Comparison of ENCODE assay signal across 21 mouse cellular contexts in genomic region chr14:71115095-71115797, GRCm38 (mm10).
DNase-seq lines count a peak whose midpoint lies in the region; ATAC-seq and TF ChIP-seq lines count a peak whose summit lies in the region.
"Had no signal": no experiment of that assay in that cellular context is flagged by ENCODE, and none has a peak within 500 bp of the region (broad histone marks: within the 10 kb centered on the region; RNA-seq: fewer than 3 reads in every experiment).

No protein-coding gene starts in this region.

- no peaks in the 10 kb centered on the region for H3K27me3 ChIP-seq in midbrain, embryonic 15.5 days (replicated peaks)
- H3K27me3 ChIP-seq: forebrain, embryonic 13.5 days had no signal

- ATAC-seq in midbrain, embryonic 15.5 days (replicated peaks), result peak; percentile 72
- ATAC-seq: forebrain, embryonic 13.5 days; intestine, embryonic 16.5 days had no signal

- no peak overlapping the region for H3K9ac ChIP-seq in midbrain, embryonic 15.5 days
- H3K9ac ChIP-seq: forebrain, embryonic 13.5 days; liver, embryonic 14.5 days; lung, embryonic 14.5 days had no signal

- intact Hi-C loops in heart, postnatal 36 days (cut with DNase I), result no loop called here
- intact Hi-C loops in gastrocnemius, adult 2 months (cut with DNase I), result no loop called here
- intact Hi-C loops in left cerebral cortex, postnatal 10 days (cut with DNase I), result no loop called here

- TF ChIP-seq CTCF in gastrocnemius, adult 2 months (IDR thresholded peaks at IDR 0.05), result no peak

- H3K36me3 ChIP-seq in midbrain, embryonic 15.5 days (replicated peaks), result no peaks in the 10 kb centered on the region
- H3K36me3 ChIP-seq: heart, embryonic 10.5 days had no signal

- WGBS in midbrain, embryonic 15.5 days, result 73% methylated on average over 8 of the region's 8 CpGs

- H3K27ac ChIP-seq in midbrain, embryonic 15.5 days, result peak overlapping the region; percentile 43; the same call in 1 of the 2 replicates
- no peak overlapping the region for H3K27ac ChIP-seq in gastrocnemius, adult 2 months
- H3K27ac ChIP-seq: forebrain, embryonic 13.5 days; heart, embryonic 10.5 days; liver, embryonic 14.5 days had no signal

- H3K4me1 ChIP-seq in midbrain, embryonic 15.5 days, result no peaks in the 10 kb centered on the region
- H3K4me1 ChIP-seq: forebrain, embryonic 13.5 days; heart, embryonic 10.5 days had no signal

- no peak overlapping the region for H3K4me3 ChIP-seq in midbrain, embryonic 15.5 days
- no peak overlapping the region for H3K4me3 ChIP-seq in gastrocnemius, adult 2 months
- H3K4me3 ChIP-seq: forebrain, embryonic 13.5 days; heart, embryonic 10.5 days; megakaryocyte, embryonic 14.5 days had no signal

- H3K4me2 ChIP-seq in midbrain, embryonic 15.5 days, result no peak overlapping the region
- H3K4me2 ChIP-seq: forebrain, embryonic 13.5 days; lung, embryonic 14.5 days had no signal

- no peaks in the 10 kb centered on the region for H3K9me3 ChIP-seq in midbrain, embryonic 15.5 days
- H3K9me3 ChIP-seq: forebrain, embryonic 13.5 days; heart, embryonic 10.5 days had no signal

- peak; percentile 59 for DNase-seq in heart, adult 11 months
- no peak for DNase-seq in heart, postnatal 36 days
- peak; percentile 34 for DNase-seq in retina, postnatal 1 day
- DNase-seq in retina, embryonic 14.5 days (ENCODE audit: low spot score), result no peak
- DNase-seq in gastrocnemius, adult 2 months, result no peak
- no peak for DNase-seq in layer of hippocampus, adult 11-12 months (ENCODE audit: low spot score)
- no peak for DNase-seq in left cerebral cortex, postnatal 10 days (ENCODE audit: extremely low spot score in 1 of 2, low spot score in 2 of 2)
- DNase-seq: adrenal gland, postnatal 36 days; cerebellum, adult 11-12 months; cerebellum, postnatal 14 days; embryo, embryonic 11 days; kidney, adult 9 months; kidney, postnatal 25 days; lung, embryonic 14.5 days; right cerebral cortex, postnatal 14 days had no signal

Comparison
In these comparisons a context has a peak if more than half of its experiments do, and no peak if none do; other contexts are left out.
1. DNase-seq: peak in heart, adult 11 months (single experiment) and retina, postnatal 1 day (single experiment); none in heart, postnatal 36 days (0 of 2), retina, embryonic 14.5 days (single experiment), gastrocnemius, adult 2 months (single experiment), layer of hippocampus, adult 11-12 months (single experiment) and left cerebral cortex, postnatal 10 days (0 of 2).